Mouse (Mus musculus): ENCODE measurements around the gene Olfr1278.
"Not testable (repeated sequence)": the region's sequence is repeated elsewhere in the genome, so short reads cannot be mapped to it uniquely, and the experiment has no call there.

Gene Olfr1278

DNA sequence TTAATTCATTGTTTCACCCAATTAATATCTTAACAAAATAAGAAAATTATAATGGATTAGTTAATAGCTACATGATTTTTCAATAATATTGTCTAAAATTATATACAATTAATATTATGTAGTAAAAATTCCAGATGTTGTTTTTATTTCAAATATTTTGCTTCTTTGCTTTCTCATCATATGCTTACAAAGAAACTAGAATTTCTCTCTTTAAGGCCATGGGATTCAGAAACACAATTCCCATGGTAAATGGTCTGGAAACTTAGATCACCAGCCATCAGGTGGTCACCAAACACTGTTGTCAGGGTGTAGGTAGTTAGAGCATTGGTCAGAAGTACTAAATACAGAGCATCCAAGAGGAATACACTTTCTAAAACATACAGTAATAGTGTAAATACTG is at the start of gene Olfr1278:
TSS of gene Olfr1278 (plus strand) at position 301 of the 400 bp plus-strand sequence.
- DNase-seq (ENCODE audit: low spot score in 2 of 2), result no peak

DNA sequence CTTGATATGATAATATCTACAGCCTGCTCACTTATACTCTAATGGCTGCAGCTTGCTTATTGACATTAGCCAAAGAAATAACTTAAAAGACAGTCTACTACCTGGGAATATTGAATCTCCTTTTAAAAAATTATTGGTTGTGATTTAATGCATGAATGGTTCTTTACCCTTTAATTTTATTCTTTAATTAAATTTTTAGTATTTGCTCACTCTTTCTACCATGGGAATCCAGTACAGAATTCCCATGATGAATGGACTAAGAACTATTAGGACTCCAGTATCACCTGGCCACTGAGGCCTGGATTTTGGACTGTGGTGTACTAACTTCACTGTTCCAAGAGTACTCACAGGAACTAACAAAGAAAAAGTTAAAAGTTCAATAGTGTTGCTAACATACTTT is 35.7 kb upstream of the Olfr1278 start, which contains the start of gene Olfr1276:
TSS of gene Olfr1276 (plus strand) at position 301 of the 400 bp plus-strand sequence.
- DNase-seq (ENCODE audit: low spot score in 2 of 2), result no peak

DNA sequence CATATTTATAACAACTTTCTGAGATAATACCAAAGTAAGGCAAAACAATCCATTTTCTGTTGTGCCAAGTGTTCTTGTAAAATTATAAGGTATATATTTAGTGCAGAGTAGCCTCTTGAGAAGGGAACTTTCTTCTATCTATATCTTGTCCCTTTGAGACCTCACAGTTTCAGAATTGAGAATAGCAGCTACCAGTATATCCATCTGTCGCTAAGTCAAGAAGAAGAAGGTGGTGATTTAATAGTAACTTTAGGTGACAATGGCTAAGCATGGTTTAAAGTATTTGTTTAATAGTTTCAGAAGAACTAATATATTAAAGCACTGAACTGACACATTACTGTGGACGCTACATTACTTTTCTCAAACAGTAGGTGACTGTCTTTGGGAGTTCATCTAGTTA is 15.9 kb upstream of the Olfr1278 start, which contains the start of gene Olfr1277:
TSS of gene Olfr1277 (minus strand) at position 101 of the 400 bp plus-strand sequence.
- no peak for DNase-seq (ENCODE audit: low spot score in 2 of 2)

DNA sequence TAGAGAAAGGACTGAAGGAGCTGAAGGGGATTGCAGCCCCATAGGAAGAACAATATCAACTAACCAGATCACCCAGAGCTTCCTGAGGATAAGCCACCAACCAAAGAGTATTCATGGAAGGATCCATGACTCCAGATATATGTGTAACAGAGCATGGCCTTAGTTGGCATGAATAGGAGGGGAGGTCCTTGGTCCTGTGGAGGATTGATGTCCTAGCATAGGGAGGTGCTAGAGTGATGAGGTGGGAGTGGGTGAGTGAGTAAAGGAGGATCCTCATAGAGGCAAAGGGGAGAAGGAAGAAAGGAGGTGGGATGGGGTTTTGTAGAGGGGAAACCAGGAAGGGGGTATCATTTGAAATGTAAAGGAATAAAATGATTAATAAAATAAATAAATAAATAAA is 8.6 kb downstream of the Olfr1278 start:
- no peak for DNase-seq (ENCODE audit: low spot score in 2 of 2)

DNA sequence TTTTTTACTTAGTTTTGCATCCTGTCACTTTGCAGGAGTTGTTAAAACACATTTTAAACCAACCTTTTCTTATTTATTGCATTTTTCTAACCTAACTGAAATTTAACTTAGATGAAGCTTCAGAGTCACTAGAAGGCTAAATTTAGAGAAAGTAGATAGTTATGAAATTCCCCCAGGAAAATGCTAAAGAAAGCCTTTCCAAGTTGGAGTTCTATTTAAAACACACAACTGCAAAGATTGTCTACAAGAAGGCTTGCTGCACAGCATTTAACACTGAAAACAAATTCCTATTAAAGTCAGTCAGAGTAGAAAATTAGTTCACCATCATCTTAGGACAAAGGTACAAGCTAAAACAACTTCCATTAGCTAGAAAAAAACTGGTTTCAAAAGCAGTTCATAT is 10.4 kb downstream of the Olfr1278 start, which contains the start of gene Olfr1279:
TSS of gene Olfr1279 (plus strand) at position 262 of the 400 bp plus-strand sequence.
- DNase-seq (ENCODE audit: low spot score in 2 of 2), result no peak

DNA sequence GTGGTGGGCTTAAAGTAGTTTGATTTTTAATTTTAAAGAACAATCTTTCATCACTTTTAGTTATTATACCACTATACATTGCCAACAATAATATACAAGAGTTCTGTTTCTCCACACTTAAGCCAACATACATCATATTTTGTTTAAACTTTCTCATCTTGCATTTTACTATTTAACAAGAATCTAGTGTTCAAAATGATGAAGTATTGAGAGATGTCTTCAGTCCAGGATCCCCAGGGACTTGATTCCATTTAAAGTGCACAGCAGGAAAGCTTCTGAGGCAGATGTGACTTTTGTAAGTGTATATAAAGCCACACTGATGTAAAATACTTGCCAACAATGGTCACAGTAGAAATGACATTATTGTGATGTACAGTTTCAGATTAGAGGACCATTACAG is 23.8 kb downstream of the Olfr1278 start, which contains the start of gene Olfr1280:
TSS of gene Olfr1280 (plus strand) at position 301 of the 400 bp plus-strand sequence.
- DNase-seq (ENCODE audit: low spot score in 2 of 2), result no peak

DNA sequence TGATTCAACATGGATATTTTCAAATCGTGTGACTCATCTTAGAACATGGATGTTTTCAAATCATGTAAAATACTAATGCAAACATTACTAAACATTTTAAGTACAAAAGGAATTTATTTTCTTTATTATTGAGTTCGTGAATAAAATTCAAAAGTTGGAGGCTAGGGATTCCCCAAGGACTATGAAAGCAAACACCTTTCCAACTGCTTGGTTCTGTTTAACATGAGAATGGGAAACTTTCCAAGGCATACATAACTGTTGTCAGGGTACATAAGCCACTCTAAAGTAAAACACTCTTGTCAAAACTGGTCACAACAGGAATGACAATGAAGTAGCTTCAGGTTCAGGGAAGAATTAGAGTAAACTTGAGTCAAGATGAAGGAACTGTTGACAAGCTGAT is 36.3 kb downstream of the Olfr1278 start, which contains the start of gene Olfr1281:
TSS of gene Olfr1281 (plus strand) at position 301 of the 400 bp plus-strand sequence.
- no peak for DNase-seq (ENCODE audit: low spot score in 2 of 2)

DNA sequence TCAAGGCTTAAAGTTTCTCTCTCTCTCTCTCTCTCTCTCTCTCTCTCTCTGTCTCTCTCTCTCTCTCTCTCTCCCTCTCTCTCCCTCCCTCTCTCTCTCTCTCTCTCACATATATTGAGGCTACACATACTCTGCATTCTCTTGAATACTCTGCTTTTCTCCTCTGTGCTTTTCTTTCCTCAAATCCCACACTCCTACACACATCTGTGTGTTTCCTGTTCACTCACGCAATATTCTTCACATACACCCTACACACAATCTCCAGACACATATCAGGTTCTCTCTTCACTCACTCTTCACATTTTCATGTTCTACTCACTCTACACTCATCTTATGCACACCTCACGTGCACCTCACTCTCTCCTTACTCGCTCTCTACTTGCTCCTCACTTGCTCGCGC is 43.8 kb downstream of the Olfr1278 start:
- DNase-seq (ENCODE audit: low spot score in 2 of 2), result not testable (repeated sequence)

DNA sequence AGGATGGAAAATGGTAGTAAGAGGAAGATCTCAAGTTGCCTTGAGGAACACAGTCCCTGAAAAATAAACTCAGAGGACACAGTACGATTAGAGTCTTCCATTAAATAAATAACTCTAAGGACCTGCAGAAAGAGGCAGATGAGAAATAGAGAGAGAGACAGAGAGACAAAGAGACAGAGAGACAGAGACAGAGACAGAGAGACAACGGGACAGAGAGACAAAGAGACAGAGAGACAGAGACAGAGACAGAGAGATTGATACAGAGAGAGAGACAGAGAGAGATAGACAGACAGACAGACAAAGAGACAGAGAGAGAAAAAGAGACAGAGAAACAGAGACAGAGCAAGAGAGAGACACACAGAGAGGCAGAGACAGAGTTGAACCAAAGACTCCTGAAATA is 46.0 kb downstream of the Olfr1278 start, which contains the start of gene Olfr1282:
TSS of gene Olfr1282 (minus strand) at position 101 of the 400 bp plus-strand sequence.
- DNase-seq (ENCODE audit: low spot score in 2 of 2), result no peak

All from spleen, postnatal 4 days (tissue).